ENCODE assay signal across 16 mouse cellular contexts in genomic region chr13:35175587-35175986, GRCm38 (mm10).
"Had no signal": no experiment of that assay in that cellular context is flagged by ENCODE, and none has a peak within 500 bp of the region (broad histone marks: within the 10 kb centered on the region; RNA-seq: fewer than 3 reads in every experiment).

No protein-coding gene starts in this region.

- H3K4me3 ChIP-seq: neural tube, embryonic 12.5 days; neural tube, embryonic 13.5 days; neural tube, embryonic 15.5 days; stomach, embryonic 15.5 days had no signal

- H3K27ac ChIP-seq: neural tube, embryonic 12.5 days; neural tube, embryonic 13.5 days; neural tube, embryonic 15.5 days; stomach, embryonic 15.5 days had no signal

- H3K4me1 ChIP-seq: neural tube, embryonic 12.5 days; neural tube, embryonic 15.5 days; stomach, embryonic 15.5 days had no signal

- H3K27me3 ChIP-seq: neural tube, embryonic 12.5 days; neural tube, embryonic 13.5 days; neural tube, embryonic 15.5 days; stomach, embryonic 15.5 days had no signal

- H3K4me2 ChIP-seq: neural tube, embryonic 12.5 days; neural tube, embryonic 13.5 days; neural tube, embryonic 15.5 days; stomach, embryonic 15.5 days had no signal

- DNase-seq: retina, postnatal 1 day; right cerebral cortex, adult 18-20 months; right cerebral cortex, postnatal 14 days; right cerebral cortex, postnatal 25 days; right cerebral cortex, postnatal 4 days; spleen, adult 18-20 months; thymus, adult 18-20 months; thymus, adult 2 months; thymus, postnatal 14 days; thymus, postnatal 25 days; thymus, postnatal 36 days; thymus, postnatal 4 days had no signal

- H3K36me3 ChIP-seq: neural tube, embryonic 12.5 days; neural tube, embryonic 13.5 days; neural tube, embryonic 15.5 days; stomach, embryonic 15.5 days had no signal

- H3K9me3 ChIP-seq: neural tube, embryonic 12.5 days; neural tube, embryonic 13.5 days; neural tube, embryonic 15.5 days; stomach, embryonic 15.5 days had no signal

- H3K9ac ChIP-seq: neural tube, embryonic 12.5 days; neural tube, embryonic 13.5 days; neural tube, embryonic 15.5 days; stomach, embryonic 15.5 days had no signal
